Mouse (Mus musculus) midbrain, embryonic 14.5 days (tissue): ENCODE measurements at regions not wholly inside any gene's neighbourhood (a gene's known extent, or its start where the extent isn't known, plus 50 kb on each side); places are given as distances from the start of the nearest gene placed in this dataset.

Source experiments
- ATAC-seq: fragments of 200-750 bp; cut with Nextera tagmentation; 2 replicates; pipeline ENCODE4 v1.8.0; 2017; ENCODE audit warnings: moderate number of reproducible peaks, moderate library complexity; ENCODE audit not compliant: low FRiP score, low TSS enrichment
- DNase-seq: peaks from one replicate; pipeline ENCODE4 v3.0.0-alpha.2; 2015
- H3K27ac ChIP-seq: fragments of 300-500 bp; sonication (generic); replicated peaks from 2 replicates; pipeline ENCODE4 v1.5.1; 2014; ENCODE audit warnings: mild to moderate bottlenecking, low read depth, low read length, moderate library complexity
- H3K27me3 ChIP-seq: fragments of 300-500 bp; sonication (generic); 2 replicates; pipeline ENCODE4 v1.6.1; 2014; ENCODE audit warnings: low read length, control low read depth, mixed read lengths; ENCODE audit not compliant: control insufficient read depth, insufficient read depth
- H3K36me3 ChIP-seq: fragments of 300-500 bp; sonication (generic); 2 replicates; pipeline ENCODE4 v1.6.1; 2014; ENCODE audit warnings: low read length, control low read depth; ENCODE audit not compliant: control insufficient read depth, insufficient read depth
- H3K4me1 ChIP-seq: fragments of 300-500 bp; sonication (generic); 2 replicates; pipeline ENCODE4 v1.6.1; 2014; ENCODE audit warnings: mild to moderate bottlenecking, antibody characterized with exemption, low read length, control low read depth; ENCODE audit not compliant: control insufficient read depth, insufficient read depth
- H3K4me2 ChIP-seq: fragments of 300-500 bp; sonication (generic); 2 replicates; pipeline ENCODE4 v1.6.1; 2014; ENCODE audit warnings: mild to moderate bottlenecking, low read length, moderate library complexity
- H3K4me3 ChIP-seq: fragments of 300-500 bp; sonication (generic); replicated peaks from 2 replicates; pipeline ENCODE4 v1.5.1; 2014; ENCODE audit warnings: low read depth, low read length
- H3K9ac ChIP-seq: fragments of 300-500 bp; sonication (generic); replicated peaks from 2 replicates; pipeline ENCODE4 v1.6.1; 2014; ENCODE audit warnings: mild to moderate bottlenecking, low read length, moderate library complexity
- H3K9me3 ChIP-seq: fragments of 300-500 bp; sonication (generic); 2 replicates; pipeline ENCODE4 v1.6.1; 2016; ENCODE audit warnings: low read length, control low read depth, mixed read lengths; ENCODE audit not compliant: control insufficient read depth
- WGBS: fragments of 180-500 bp; shearing (Covaris S2); extraction: QIAGEN DNeasy Blood & Tissue Kit; methylation state at CpG from one replicate; pipeline ENCODE4 v1.1.7; 2014; 5-methylcytosine and 5-hydroxymethylcytosine counted together

DNA sequence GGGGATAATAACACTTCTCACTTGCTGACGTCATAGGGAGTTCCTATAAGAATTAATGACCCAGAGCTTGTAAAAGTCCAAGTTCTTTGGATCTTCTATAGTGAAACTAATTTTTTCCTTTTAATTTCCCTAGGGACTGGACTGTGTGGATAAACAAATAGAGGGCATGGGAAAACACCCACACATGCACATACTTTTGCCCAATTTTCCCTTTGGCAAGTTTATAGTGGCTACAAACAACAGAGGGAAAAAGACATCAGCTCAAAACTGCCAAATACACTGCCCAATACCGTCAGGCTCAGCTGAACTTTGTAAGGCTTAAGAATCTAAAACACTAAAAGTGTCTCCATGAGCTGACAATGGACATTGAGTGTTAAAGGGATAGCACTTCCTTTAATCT lies 420.1 kb upstream of the Jag1 start:
- no peak overlapping the region for H3K9ac ChIP-seq
- H3K27ac ChIP-seq, result no peak overlapping the region
- ATAC-seq (no peak), DNase-seq (no peak)
- H3K4me1 ChIP-seq, result no peaks in the 10 kb centered on the region
- no peaks in the 10 kb centered on the region for H3K27me3 ChIP-seq
- no peaks in the 10 kb centered on the region for H3K36me3 ChIP-seq
- no peak overlapping the region for H3K4me2 ChIP-seq
- no peaks in the 10 kb centered on the region for H3K9me3 ChIP-seq
- WGBS, result 67% methylated on average over 2 of the region's 2 CpGs
- no peak overlapping the region for H3K4me3 ChIP-seq

DNA sequence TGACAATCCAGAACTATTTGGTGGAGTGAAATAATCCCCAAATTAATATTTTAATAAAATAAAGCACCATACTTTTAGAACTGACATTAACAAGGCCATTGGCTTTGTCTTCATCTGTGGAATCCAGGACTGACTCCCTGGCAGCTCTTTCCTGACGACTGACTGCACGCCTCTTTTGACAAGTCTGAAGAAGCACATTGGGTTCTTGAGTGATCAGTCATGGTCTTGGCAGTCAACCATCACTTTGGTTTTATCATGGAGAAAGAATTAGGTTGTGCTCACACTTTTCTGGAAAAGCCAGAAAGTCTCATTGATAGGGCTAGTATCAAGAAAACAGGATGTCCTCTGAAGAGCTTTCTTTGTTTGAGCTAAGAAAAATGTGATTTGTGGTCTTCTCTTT lies 399.8 kb upstream of the Jag1 start:
- no peaks in the 10 kb centered on the region for H3K27me3 ChIP-seq
- no peaks in the 10 kb centered on the region for H3K4me1 ChIP-seq
- ATAC-seq, result no peak
- no peak overlapping the region for H3K4me3 ChIP-seq
- no peaks in the 10 kb centered on the region for H3K36me3 ChIP-seq
- no peak overlapping the region for H3K4me2 ChIP-seq
- no peaks in the 10 kb centered on the region for H3K9me3 ChIP-seq
- H3K27ac ChIP-seq, result no peak overlapping the region
- no peak for DNase-seq
- no peak overlapping the region for H3K9ac ChIP-seq
- WGBS, result 73% methylated on average over 2 of the region's 2 CpGs

DNA sequence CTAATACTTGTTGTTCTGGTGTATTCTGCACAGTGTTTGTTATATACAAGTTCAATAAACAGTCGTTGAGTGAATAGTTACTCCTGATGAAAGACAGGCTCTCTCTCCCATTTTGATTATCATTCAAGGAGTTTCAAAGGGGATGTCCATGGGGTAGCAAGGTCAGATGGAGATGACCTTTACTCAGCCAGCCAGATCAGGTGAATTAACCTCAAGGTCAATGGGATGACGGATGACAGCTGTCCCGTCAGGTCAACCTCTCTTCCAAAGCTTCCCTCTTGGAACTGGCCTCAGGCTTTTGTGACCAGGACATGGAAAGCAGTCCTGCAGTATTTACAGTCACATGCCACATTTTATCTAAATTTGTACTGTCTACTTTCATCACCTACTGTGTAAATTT lies 398.6 kb upstream of the Jag1 start:
- Histone ChIP-seq H3K4me3 (no peak overlapping the region), H3K27me3 (no peaks in the 10 kb centered on the region), H3K4me2 (no peak overlapping the region), H3K36me3 (no peaks in the 10 kb centered on the region), H3K27ac (no peak overlapping the region), H3K9me3 (no peaks in the 10 kb centered on the region), H3K9ac (no peak overlapping the region), H3K4me1 (no peaks in the 10 kb centered on the region)
- WGBS, result 48% methylated on average over 3 of the region's 3 CpGs
- ATAC-seq (no peak), DNase-seq (no peak)

DNA sequence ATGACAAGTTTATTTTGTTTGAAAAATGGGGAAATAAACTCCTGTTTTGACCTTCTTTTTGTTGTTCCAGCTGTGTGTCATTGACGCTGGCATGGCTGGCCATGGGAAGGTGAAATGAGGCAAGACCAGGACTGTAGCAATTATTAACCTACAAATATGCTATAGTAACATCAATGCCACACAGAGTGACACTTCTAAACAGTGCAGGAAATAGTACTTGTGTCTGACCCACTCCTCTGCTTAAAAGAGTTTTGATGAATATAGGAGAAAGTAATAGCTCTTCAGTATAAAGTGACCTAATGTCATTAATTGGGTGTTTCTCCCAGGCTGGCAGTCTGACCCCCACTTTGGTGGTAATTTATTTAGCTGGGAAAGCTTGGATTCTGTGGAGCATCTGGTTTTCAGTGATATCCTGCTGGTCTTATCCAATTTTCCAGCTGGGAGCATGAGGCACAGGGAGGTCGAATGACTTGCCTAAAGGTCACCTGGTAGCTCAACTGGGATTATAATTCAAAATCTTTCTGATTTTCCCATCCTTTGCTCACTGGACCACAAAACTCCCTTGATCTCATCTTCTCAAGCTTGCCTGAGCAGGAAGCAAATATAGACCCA lies 397.6 kb upstream of the Jag1 start:
- ATAC-seq (no peak), DNase-seq (no peak)
- H3K27me3 ChIP-seq, result no peaks in the 10 kb centered on the region
- H3K4me2 ChIP-seq, result no peak overlapping the region
- H3K27ac ChIP-seq, result no peak overlapping the region
- H3K36me3 ChIP-seq, result no peaks in the 10 kb centered on the region
- 22% methylated on average over 2 of the region's 2 CpGs for WGBS
- H3K4me1 ChIP-seq, result no peaks in the 10 kb centered on the region
- no peaks in the 10 kb centered on the region for H3K9me3 ChIP-seq
- no peak overlapping the region for H3K9ac ChIP-seq
- no peak overlapping the region for H3K4me3 ChIP-seq

DNA sequence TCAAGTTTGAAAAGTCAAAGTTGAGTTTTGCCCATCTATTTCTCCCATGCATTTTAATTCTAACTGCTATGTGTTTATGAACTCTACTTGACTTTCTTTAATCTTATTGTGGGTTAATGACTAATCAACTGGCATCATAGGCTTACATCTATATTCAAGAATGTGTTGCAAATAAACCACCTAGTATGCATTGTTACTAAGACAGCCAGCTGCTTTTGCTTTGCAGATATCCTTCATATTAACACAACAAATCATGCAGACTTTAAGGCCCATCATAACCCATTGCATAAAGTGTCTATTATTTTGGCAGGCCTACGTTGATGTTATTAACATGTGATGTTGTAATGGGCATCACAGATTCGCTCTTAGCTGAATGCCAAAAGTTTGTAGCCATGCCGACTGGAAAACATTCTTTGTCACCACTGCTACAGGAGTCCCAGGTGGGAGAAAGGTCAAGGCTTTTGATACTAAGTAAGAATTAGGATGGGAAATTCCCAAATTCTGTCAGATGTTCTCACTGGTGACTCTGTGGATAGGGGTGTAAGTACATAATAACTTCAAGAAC lies 394.3 kb upstream of the Jag1 start:
- H3K9me3 ChIP-seq, result 0 out of 2 replicates have a peak, but pooled peaks cover 3% of the 10 kb centered on the region
- no peak for DNase-seq
- no peaks in the 10 kb centered on the region for H3K27me3 ChIP-seq
- no peaks in the 10 kb centered on the region for H3K36me3 ChIP-seq
- ATAC-seq, result no peak
- H3K9ac ChIP-seq, result no peak overlapping the region
- H3K4me2 ChIP-seq, result no peak overlapping the region
- WGBS, result 78% methylated on average over 3 of the region's 3 CpGs
- no peak overlapping the region for H3K4me3 ChIP-seq
- H3K4me1 ChIP-seq, result no peaks in the 10 kb centered on the region
- no peak overlapping the region for H3K27ac ChIP-seq

DNA sequence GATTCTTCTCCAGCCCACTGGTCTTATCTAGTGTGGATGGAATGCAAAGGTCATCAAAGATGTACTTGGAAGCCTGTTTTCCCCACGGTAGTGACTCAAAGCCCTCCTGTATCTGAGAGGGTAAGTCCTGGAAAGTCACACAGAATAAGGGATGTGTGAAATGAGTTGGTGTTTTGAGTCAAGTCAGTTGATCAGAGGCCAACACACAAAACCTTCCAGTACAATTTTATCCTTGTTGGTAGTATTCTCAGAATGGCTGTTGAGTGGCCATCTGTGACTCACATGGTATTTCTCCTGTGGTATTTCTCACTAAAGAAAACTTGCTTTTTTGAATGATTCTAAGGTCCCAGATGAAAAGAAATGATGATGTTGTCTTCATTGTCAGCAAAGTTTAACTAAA lies 384.8 kb upstream of the Jag1 start:
- H3K27me3 ChIP-seq, result no peaks in the 10 kb centered on the region
- H3K27ac ChIP-seq, result no peak overlapping the region
- ATAC-seq (no peak), DNase-seq (no peak)
- no peak overlapping the region for H3K4me2 ChIP-seq
- no peaks in the 10 kb centered on the region for H3K4me1 ChIP-seq
- no peaks in the 10 kb centered on the region for H3K9me3 ChIP-seq
- H3K9ac ChIP-seq, result no peak overlapping the region
- WGBS, result 76% methylated on average over 1 of the region's 1 CpGs
- no peaks in the 10 kb centered on the region for H3K36me3 ChIP-seq
- H3K4me3 ChIP-seq, result no peak overlapping the region

DNA sequence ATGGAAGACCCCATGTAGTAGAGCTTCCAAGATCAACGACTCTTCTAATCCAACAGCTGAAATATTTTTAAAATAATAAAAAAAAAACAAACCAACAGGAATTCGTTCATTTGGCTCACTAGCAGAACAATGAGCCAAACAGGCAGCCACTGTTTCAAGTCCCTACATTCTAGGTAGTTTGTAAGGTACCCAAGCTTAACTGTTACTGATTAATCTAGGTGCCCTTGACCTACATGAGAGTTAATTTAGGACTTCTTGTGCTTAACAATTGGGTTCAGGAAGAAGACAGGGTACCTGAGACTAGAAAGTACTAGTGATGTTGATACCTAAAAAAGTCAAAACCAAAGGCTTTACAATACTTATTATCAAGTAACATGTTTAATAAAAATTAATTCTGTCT lies 381.2 kb upstream of the Jag1 start:
- Histone ChIP-seq H3K4me1 (no peaks in the 10 kb centered on the region), H3K4me3 (no peak overlapping the region), H3K36me3 (no peaks in the 10 kb centered on the region), H3K27ac (no peak overlapping the region), H3K9ac (no peak overlapping the region), H3K9me3 (no peaks in the 10 kb centered on the region), H3K4me2 (no peak overlapping the region), H3K27me3 (no peaks in the 10 kb centered on the region)
- ATAC-seq (no peak), DNase-seq (no peak)
- 80% methylated on average over 2 of the region's 2 CpGs for WGBS

DNA sequence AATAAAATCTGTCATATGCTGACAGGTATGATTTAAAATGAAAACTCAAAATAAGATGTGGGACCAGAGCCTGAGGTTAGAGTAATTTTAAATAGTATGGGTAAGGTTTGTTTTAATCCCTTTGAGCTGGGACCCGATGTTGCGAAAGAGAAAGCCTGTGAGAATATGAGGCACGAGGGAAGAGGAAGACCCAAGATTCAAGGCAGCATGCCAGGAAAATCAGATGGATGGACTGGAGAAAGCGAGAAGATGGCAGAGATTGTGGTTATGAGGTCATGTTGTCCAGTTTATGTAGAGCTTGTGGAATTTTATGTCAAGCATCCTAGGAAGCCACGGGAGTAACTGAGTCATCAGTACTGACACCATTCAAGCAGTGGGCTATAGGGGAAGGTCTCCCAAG lies 377.2 kb upstream of the Jag1 start:
- 92% methylated on average over 5 of the region's 5 CpGs for WGBS

DNA sequence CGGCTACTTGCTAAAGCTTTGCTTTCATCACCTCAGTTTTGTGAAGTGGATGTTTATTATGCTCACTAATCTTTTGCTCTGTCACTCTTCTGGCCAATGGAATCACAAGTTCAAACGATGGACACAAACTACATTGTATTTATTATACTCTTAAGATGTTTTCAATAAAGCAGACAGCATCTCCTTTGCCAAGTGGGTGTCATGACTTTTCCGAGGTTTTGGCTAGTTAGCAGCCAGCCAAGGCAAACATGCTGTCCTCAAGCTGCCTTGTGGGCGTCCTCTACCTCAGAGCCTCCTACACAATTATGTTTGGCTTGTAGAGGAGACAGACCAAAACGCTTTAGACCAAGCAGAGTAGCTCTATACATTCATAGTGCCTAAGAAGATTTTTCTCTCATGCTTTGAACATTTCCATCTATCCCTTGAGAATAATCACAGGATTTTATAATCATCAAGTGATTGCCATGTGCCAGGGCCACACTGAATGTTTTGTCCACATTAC lies 372.8 kb upstream of the Jag1 start:
- H3K9ac ChIP-seq, result no peak overlapping the region
- H3K9me3 ChIP-seq, result no peaks in the 10 kb centered on the region
- no peak overlapping the region for H3K4me2 ChIP-seq
- no peak for DNase-seq
- no peaks in the 10 kb centered on the region for H3K36me3 ChIP-seq
- WGBS, result 81% methylated on average over 5 of the region's 5 CpGs
- no peak overlapping the region for H3K27ac ChIP-seq
- ATAC-seq, result no peak
- no peaks in the 10 kb centered on the region for H3K4me1 ChIP-seq
- no peaks in the 10 kb centered on the region for H3K27me3 ChIP-seq
- H3K4me3 ChIP-seq, result no peak overlapping the region

More for the DNA sequence above, 377.2 kb upstream of the Jag1 start:
- Histone ChIP-seq H3K9ac (no peak overlapping the region), H3K4me2 (no peak overlapping the region), H3K36me3 (no peaks in the 10 kb centered on the region), H3K4me1 (no peaks in the 10 kb centered on the region), H3K4me3 (no peak overlapping the region), H3K9me3 (no peaks in the 10 kb centered on the region), H3K27ac (no peak overlapping the region), H3K27me3 (no peaks in the 10 kb centered on the region)
- ATAC-seq (no peak), DNase-seq (no peak)
